Mouse (Mus musculus) granulocyte monocyte progenitor cell, adult 5-6 weeks (primary cell): ENCODE measurements at regions not wholly inside any gene's neighbourhood (a gene's known extent, or its start where the extent isn't known, plus 50 kb on each side); places are given as distances from the start of the nearest gene placed in this dataset.
A peak's percentile ranks its signal among the peaks of the same experiment; 100 is the strongest.
"Not testable (repeated sequence)": the region's sequence is repeated elsewhere in the genome, so short reads cannot be mapped to it uniquely, and the experiment has no call there.

Experiments
- ATAC-seq: replicated peaks from 2 replicates; pipeline ENCODE4 v1.8.0; 2016; ENCODE audit warnings: mild to moderate bottlenecking, moderate TSS enrichment, inconsistent platforms; ENCODE audit not compliant: poor library complexity, severe bottlenecking

GRCm38 (mm10) chr6:26332226-26332625 lies 523.2 kb upstream of the Pot1a start:
- no peak for ATAC-seq

GRCm38 (mm10) chr6:26304147-26304546 lies 495.1 kb upstream of the Pot1a start:
- peak; percentile 99 for ATAC-seq

- ATAC-seq: not testable (repeated sequence)
These were observed 492.5 kb upstream of the Pot1a start for GRCm38 (mm10) chr6:26301564-26301963.

- no peak for ATAC-seq
These were observed 490.2 kb upstream of the Pot1a start for GRCm38 (mm10) chr6:26299208-26299607.

GRCm38 (mm10) chr6:26297420-26297819 lies 488.4 kb upstream of the Pot1a start:
- ATAC-seq: peak; percentile 86

GRCm38 (mm10) chr6:26287900-26288299 lies 478.9 kb upstream of the Pot1a start:
- ATAC-seq: no peak
